Mouse (Mus musculus) limb, embryonic 12.5 days (tissue): ENCODE data around the gene Ptprs. TPM values are rescaled to one million over a fixed set of nuclear protein-coding genes. Genes with fewer than 3 reads are reported as not detected.

Experiments
- ATAC-seq: fragments of 200-750 bp; cut with Nextera tagmentation; 2 replicates; pipeline ENCODE4 v1.8.0; 2017; ENCODE audit warnings: low read depth, moderate TSS enrichment; ENCODE audit not compliant: insufficient number of reproducible peaks, insufficient read depth, low FRiP score, low TSS enrichment
- H3K27ac ChIP-seq: fragments of 300-500 bp; sonication (generic); 2 replicates; pipeline ENCODE4 v1.5.1; 2016; ENCODE audit warnings: mild to moderate bottlenecking, moderate library complexity
- H3K27me3 ChIP-seq: fragments of 300-500 bp; sonication (generic); 2 replicates; pipeline ENCODE4 v1.6.1; 2016; ENCODE audit warnings: mild to moderate bottlenecking, moderate library complexity
- H3K36me3 ChIP-seq: fragments of 300-500 bp; sonication (generic); 2 replicates; pipeline ENCODE4 v1.6.1; 2016; ENCODE audit warnings: mild to moderate bottlenecking, moderate library complexity
- H3K4me1 ChIP-seq: fragments of 300-500 bp; sonication (generic); replicated peaks from 2 replicates; pipeline ENCODE4 v1.6.1; 2016
- H3K4me2 ChIP-seq: fragments of 300-500 bp; sonication (generic); 2 replicates; pipeline ENCODE4 v1.6.1; 2016; ENCODE audit warnings: mild to moderate bottlenecking, moderate library complexity
- H3K4me3 ChIP-seq: fragments of 300-500 bp; sonication (generic); replicated peaks from 2 replicates; pipeline ENCODE4 v1.5.1; 2016; ENCODE audit warnings: mild to moderate bottlenecking
- H3K9ac ChIP-seq: fragments of 300-500 bp; sonication (generic); replicated peaks from 2 replicates; pipeline ENCODE4 v1.6.1; 2016; ENCODE audit warnings: mild to moderate bottlenecking, moderate library complexity
- H3K9me3 ChIP-seq: fragments of 300-500 bp; sonication (generic); 2 replicates; pipeline ENCODE4 v1.6.1; 2016; ENCODE audit warnings: mild to moderate bottlenecking, moderate library complexity
- WGBS: fragments of 180-500 bp; shearing (Covaris S2); methylation state at CpG from one replicate; pipeline ENCODE4 v1.1.7; 2016; 5-methylcytosine and 5-hydroxymethylcytosine counted together
- polyA plus RNA-seq: library from polyadenylated mRNA; unstranded; fragments of >200 nt; fragmentation: Nextera tagmentation; extraction: Ambion mirVana; gene quantifications from 2 replicates; pipeline ENCODE4 v1.2.1, GENCODE M21; 2016

Gene Ptprs
- polyA plus RNA-seq, 1 experiment from 2014 or later: 113 TPM

GRCm38 (mm10) chr17:56453251-56453650, 23.0 kb downstream of the Ptprs start:
- H3K27me3 ChIP-seq: no peaks in the 10 kb centered on the region
- no peak overlapping the region for H3K9ac ChIP-seq
- no peaks in the 10 kb centered on the region for H3K9me3 ChIP-seq
- no peak overlapping the region for H3K27ac ChIP-seq
- no peak overlapping the region for H3K4me3 ChIP-seq
- no peaks in the 10 kb centered on the region for H3K4me1 ChIP-seq
- no peak for ATAC-seq
- peaks cover 98% of the 10 kb centered on the region for H3K36me3 ChIP-seq
- no peak overlapping the region for H3K4me2 ChIP-seq
- WGBS: 78% methylated on average over 4 of the region's 4 CpGs

GRCm38 (mm10) chr17:56447716-56448115, 28.6 kb downstream of the Ptprs start:
- Histone ChIP-seq H3K9ac (no peak overlapping the region), H3K4me3 (no peak overlapping the region), H3K36me3 (peaks cover 95% of the 10 kb centered on the region), H3K27me3 (no peaks in the 10 kb centered on the region), H3K4me2 (no peak overlapping the region), H3K4me1 (no peaks in the 10 kb centered on the region; the same call in 1 of the 2 replicates), H3K27ac (no peak overlapping the region), H3K9me3 (no peaks in the 10 kb centered on the region)
- no peak for ATAC-seq
- 77% methylated on average over 2 of the region's 2 CpGs for WGBS

DNA sequence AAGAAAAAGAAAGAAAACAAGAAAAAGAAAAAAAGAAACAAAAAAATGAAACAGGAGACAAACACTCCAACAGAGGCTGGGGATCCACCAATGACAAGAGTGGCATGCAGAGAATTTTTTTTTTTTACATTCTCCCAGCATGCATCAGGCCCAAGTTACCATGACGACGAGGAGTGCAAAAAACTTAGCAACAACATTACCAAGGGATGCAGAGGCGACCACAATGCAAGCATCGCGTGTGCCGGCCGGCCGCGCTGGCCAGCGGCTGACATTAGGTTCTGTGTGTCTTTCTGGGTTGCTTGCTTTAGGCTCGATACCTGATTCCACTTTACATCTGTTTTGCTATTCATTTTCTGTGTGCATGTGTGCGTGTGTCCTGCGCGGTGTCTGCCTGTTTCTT, 30.9 kb downstream of the Ptprs start:
- no peaks in the 10 kb centered on the region; the same call in 1 of the 2 replicates for H3K4me1 ChIP-seq
- H3K4me2 ChIP-seq: no peak overlapping the region
- no peaks in the 10 kb centered on the region for H3K27me3 ChIP-seq
- no peak overlapping the region for H3K27ac ChIP-seq
- H3K9ac ChIP-seq: no peak overlapping the region
- 75% methylated on average over 14 of the region's 14 CpGs for WGBS
- H3K36me3 ChIP-seq: peaks cover 94% of the 10 kb centered on the region
- no peak for ATAC-seq
- no peak overlapping the region for H3K4me3 ChIP-seq
- H3K9me3 ChIP-seq: no peaks in the 10 kb centered on the region

DNA sequence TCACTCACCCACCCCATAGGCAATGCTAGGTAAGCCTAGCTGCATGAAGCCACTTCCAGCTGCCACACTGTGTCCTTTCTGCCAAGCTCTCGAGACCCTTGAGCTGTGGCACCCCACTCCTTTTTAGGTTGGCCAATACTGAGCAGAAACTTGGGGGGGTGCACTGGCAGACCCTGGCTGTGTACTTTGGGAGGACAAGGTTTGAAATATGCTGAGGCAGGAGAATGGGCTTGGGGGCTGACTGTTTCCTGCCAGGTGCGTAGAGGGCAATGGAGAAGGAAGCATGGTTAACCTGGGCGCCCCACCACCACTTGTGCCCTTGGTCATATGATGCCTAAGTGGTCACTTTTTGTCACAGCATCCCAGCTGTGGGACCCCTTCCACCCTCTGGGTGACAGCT, 31.5 kb downstream of the Ptprs start:
- Histone ChIP-seq H3K27me3 (no peaks in the 10 kb centered on the region), H3K4me1 (no peaks in the 10 kb centered on the region; the same call in 1 of the 2 replicates), H3K4me3 (no peak overlapping the region), H3K36me3 (peaks cover 92% of the 10 kb centered on the region), H3K9me3 (no peaks in the 10 kb centered on the region), H3K9ac (no peak overlapping the region), H3K27ac (no peak overlapping the region), H3K4me2 (no peak overlapping the region)
- no peak for ATAC-seq
- WGBS: 85% methylated on average over 3 of the region's 3 CpGs

GRCm38 (mm10) chr17:56443341-56443795, 32.9 kb downstream of the Ptprs start:
- Histone ChIP-seq H3K9ac (no peak overlapping the region), H3K27ac (no peak overlapping the region), H3K4me2 (no peak overlapping the region), H3K9me3 (no peaks in the 10 kb centered on the region), H3K36me3 (peaks cover 92% of the 10 kb centered on the region), H3K27me3 (no peaks in the 10 kb centered on the region), H3K4me1 (no peaks in the 10 kb centered on the region; the same call in 1 of the 2 replicates), H3K4me3 (no peak overlapping the region)
- no peak for ATAC-seq
- 86% methylated on average over 5 of the region's 5 CpGs for WGBS

GRCm38 (mm10) chr17:56442316-56442715, 34.0 kb downstream of the Ptprs start:
- 92% methylated on average over 6 of the region's 6 CpGs for WGBS
- peaks cover 6% of the 10 kb centered on the region; the same call in 1 of the 2 replicates for H3K9me3 ChIP-seq
- H3K27me3 ChIP-seq: no peaks in the 10 kb centered on the region
- no peak overlapping the region for H3K9ac ChIP-seq
- H3K36me3 ChIP-seq: peaks cover 92% of the 10 kb centered on the region
- H3K4me1 ChIP-seq: no peaks in the 10 kb centered on the region; the same call in 1 of the 2 replicates
- H3K27ac ChIP-seq: no peak overlapping the region
- H3K4me2 ChIP-seq: no peak overlapping the region
- no peak for ATAC-seq
- H3K4me3 ChIP-seq: no peak overlapping the region

DNA sequence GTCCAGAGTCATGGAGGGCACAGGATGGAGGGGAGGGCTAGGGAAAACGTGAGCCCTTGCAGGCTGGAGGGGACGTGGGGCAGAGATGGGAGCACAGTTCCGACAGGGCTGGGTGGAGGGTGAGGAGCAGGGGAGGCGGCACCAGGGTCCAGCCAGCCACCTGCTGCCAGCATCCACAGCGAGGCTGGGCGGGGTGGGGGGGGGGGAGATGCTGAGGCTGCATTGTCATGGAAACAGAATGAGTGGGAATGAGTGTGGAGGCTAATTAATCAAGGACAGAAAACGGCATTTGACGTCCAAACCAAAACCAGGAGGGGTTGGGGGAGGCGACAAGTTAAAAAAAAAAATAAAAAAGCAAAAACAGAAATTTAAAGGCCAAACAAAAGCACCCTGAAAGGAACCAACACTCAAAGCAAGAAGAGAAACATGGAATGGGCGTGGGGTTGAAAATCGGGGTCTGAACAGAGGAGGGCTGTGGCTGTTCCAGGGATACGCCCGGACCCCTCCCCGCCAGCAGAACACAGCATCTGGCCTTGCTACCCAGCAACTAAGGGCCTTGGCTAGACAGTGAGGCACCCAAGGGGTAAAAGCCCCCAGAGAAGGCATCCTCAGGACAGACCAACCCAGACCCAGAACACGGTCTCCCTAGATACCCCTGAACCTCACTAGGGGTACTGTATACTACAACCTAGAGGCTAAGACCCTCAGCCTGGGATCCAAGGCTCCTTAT, 36.4 kb downstream of the Ptprs start:
- Histone ChIP-seq H3K27me3 (no peaks in the 10 kb centered on the region), H3K9ac (no peak overlapping the region), H3K9me3 (peaks cover 17% of the 10 kb centered on the region; the same call in 1 of the 2 replicates), H3K27ac (no peak overlapping the region), H3K4me1 (no peaks in the 10 kb centered on the region), H3K36me3 (peaks cover 97% of the 10 kb centered on the region), H3K4me3 (no peak overlapping the region), H3K4me2 (no peak overlapping the region)
- 80% methylated on average over 15 of the region's 15 CpGs for WGBS
- ATAC-seq: no peak

- Histone ChIP-seq H3K4me3 (no peak overlapping the region), H3K36me3 (peaks cover 88% of the 10 kb centered on the region), H3K27me3 (peaks cover 7% of the 10 kb centered on the region; the same call in 1 of the 2 replicates), H3K27ac (no peak overlapping the region), H3K9ac (no peak overlapping the region), H3K9me3 (peaks cover 3% of the 10 kb centered on the region; the same call in 1 of the 2 replicates), H3K4me1 (peaks cover 2% of the 10 kb centered on the region), H3K4me2 (no peak overlapping the region)
- no peak for ATAC-seq
- 91% methylated on average over 3 of the region's 3 CpGs for WGBS
Observed at GRCm38 (mm10) chr17:56431582-56431981, 44.7 kb downstream of the Ptprs start.

GRCm38 (mm10) chr17:56427857-56428256, 48.4 kb downstream of the Ptprs start:
- no peak for ATAC-seq
- peaks cover 12% of the 10 kb centered on the region; the same call in 1 of the 2 replicates for H3K27me3 ChIP-seq
- peaks cover 19% of the 10 kb centered on the region; the same call in 1 of the 2 replicates for H3K4me1 ChIP-seq
- 70% methylated on average over 28 of the region's 28 CpGs for WGBS
- H3K4me3 ChIP-seq: no peak overlapping the region
- H3K27ac ChIP-seq: no peak overlapping the region
- no peak overlapping the region for H3K9ac ChIP-seq
- H3K9me3 ChIP-seq: no peaks in the 10 kb centered on the region
- peaks cover 79% of the 10 kb centered on the region for H3K36me3 ChIP-seq
- no peak overlapping the region for H3K4me2 ChIP-seq

DNA sequence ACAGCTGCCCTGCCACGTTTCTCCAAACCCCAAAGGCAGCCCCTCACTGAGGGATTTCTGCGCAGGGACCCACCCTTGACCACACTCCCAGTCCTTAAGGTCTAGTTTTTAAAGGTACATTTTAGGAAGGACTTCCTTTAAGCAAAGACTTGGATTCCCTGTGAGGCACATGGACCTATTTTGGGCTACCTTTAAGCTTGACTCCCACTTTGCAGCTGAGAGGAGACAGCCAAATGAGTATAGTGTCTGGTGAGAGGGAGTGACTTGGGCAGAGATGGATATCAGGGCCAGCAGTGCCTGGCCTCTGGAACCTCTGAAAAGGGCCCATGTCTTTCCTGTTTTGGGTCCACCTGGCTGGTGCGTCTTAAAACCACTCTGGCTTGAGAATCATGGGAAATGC, 50.3 kb downstream of the Ptprs start:
- peaks cover 12% of the 10 kb centered on the region; the same call in 1 of the 2 replicates for H3K27me3 ChIP-seq
- ATAC-seq: no peak
- peak overlapping the region; percentile 55 for H3K4me3 ChIP-seq
- H3K27ac ChIP-seq: peak overlapping the region; percentile 84; the same call in 1 of the 2 replicates
- peaks cover 19% of the 10 kb centered on the region; the same call in 1 of the 2 replicates for H3K4me1 ChIP-seq
- no peaks in the 10 kb centered on the region for H3K9me3 ChIP-seq
- peaks cover 77% of the 10 kb centered on the region for H3K36me3 ChIP-seq
- 32% methylated on average over 3 of the region's 3 CpGs for WGBS
- peak overlapping the region; percentile 90 for H3K4me2 ChIP-seq
- peak overlapping the region; percentile 74 for H3K9ac ChIP-seq

GRCm38 (mm10) chr17:56425584-56425914, 50.7 kb downstream of the Ptprs start:
- H3K27me3 ChIP-seq: peaks cover 12% of the 10 kb centered on the region; the same call in 1 of the 2 replicates
- peak; percentile 69 for ATAC-seq
- H3K27ac ChIP-seq: peak overlapping the region; percentile 84
- WGBS: 1% methylated on average over 47 of the region's 47 CpGs
- H3K36me3 ChIP-seq: peaks cover 79% of the 10 kb centered on the region
- peaks cover 19% of the 10 kb centered on the region; the same call in 1 of the 2 replicates for H3K4me1 ChIP-seq
- H3K4me2 ChIP-seq: peak overlapping the region; percentile 90
- peak overlapping the region; percentile 55 for H3K4me3 ChIP-seq
- peak overlapping the region; percentile 74 for H3K9ac ChIP-seq
- no peaks in the 10 kb centered on the region for H3K9me3 ChIP-seq
